Mouse (Mus musculus) kidney, embryonic 16.5 days (tissue): ENCODE measurements around the gene Evi2a. TPM values are rescaled to one million over a fixed set of nuclear protein-coding genes. Genes with fewer than 3 reads are reported as not detected.

Source experiments
- ATAC-seq: fragments of 200-750 bp; cut with Nextera tagmentation; 2 replicates; pipeline ENCODE4 v1.8.0; 2017; ENCODE audit warnings: moderate TSS enrichment; ENCODE audit not compliant: low FRiP score, low TSS enrichment
- H3K27ac ChIP-seq: fragments of 300-500 bp; sonication (generic); 2 replicates; pipeline ENCODE4 v1.5.1; 2014; ENCODE audit warnings: low read length
- H3K27me3 ChIP-seq: fragments of 300-500 bp; sonication (generic); 2 replicates; pipeline ENCODE4 v1.6.1; 2014; ENCODE audit warnings: low read length, control low read depth, mixed read lengths; ENCODE audit not compliant: insufficient read depth
- H3K36me3 ChIP-seq: fragments of 300-500 bp; sonication (generic); 2 replicates; pipeline ENCODE4 v1.6.1; 2014; ENCODE audit warnings: low read length, control low read depth, mixed read lengths; ENCODE audit not compliant: insufficient read depth
- H3K4me1 ChIP-seq: fragments of 300-500 bp; sonication (generic); 2 replicates; pipeline ENCODE4 v1.6.1; 2014; ENCODE audit warnings: low read length, control low read depth, mixed read lengths; ENCODE audit not compliant: insufficient read depth
- H3K4me2 ChIP-seq: fragments of 300-500 bp; sonication (generic); replicated peaks from 2 replicates; pipeline ENCODE4 v1.6.1; 2014; ENCODE audit warnings: low read depth, low read length
- H3K4me3 ChIP-seq: fragments of 300-500 bp; sonication (generic); 2 replicates; pipeline ENCODE4 v1.5.1; 2014; ENCODE audit warnings: mild to moderate bottlenecking, low read length
- H3K9ac ChIP-seq: fragments of 300-500 bp; sonication (generic); replicated peaks from 2 replicates; pipeline ENCODE4 v1.6.1; 2014; ENCODE audit warnings: low read length
- H3K9me3 ChIP-seq: fragments of 300-500 bp; sonication (generic); 2 replicates; pipeline ENCODE4 v1.6.1; 2016; ENCODE audit warnings: low read length, control low read depth
- WGBS: fragments of 180-500 bp; shearing (Covaris S2); extraction: QIAGEN DNeasy Blood & Tissue Kit; methylation state at CpG from one replicate; pipeline ENCODE4 v1.1.7; 2014; 5-methylcytosine and 5-hydroxymethylcytosine counted together
- polyA plus RNA-seq: library from polyadenylated mRNA; unstranded; fragments of >200 nt; fragmentation: Nextera tagmentation; extraction: Ambion mirVana; gene quantifications from 2 replicates; pipeline ENCODE4 v1.2.1, GENCODE M21; 2015

Gene Evi2a
- polyA plus RNA-seq, 1 experiment from 2014 or later = 2.3 TPM

DNA sequence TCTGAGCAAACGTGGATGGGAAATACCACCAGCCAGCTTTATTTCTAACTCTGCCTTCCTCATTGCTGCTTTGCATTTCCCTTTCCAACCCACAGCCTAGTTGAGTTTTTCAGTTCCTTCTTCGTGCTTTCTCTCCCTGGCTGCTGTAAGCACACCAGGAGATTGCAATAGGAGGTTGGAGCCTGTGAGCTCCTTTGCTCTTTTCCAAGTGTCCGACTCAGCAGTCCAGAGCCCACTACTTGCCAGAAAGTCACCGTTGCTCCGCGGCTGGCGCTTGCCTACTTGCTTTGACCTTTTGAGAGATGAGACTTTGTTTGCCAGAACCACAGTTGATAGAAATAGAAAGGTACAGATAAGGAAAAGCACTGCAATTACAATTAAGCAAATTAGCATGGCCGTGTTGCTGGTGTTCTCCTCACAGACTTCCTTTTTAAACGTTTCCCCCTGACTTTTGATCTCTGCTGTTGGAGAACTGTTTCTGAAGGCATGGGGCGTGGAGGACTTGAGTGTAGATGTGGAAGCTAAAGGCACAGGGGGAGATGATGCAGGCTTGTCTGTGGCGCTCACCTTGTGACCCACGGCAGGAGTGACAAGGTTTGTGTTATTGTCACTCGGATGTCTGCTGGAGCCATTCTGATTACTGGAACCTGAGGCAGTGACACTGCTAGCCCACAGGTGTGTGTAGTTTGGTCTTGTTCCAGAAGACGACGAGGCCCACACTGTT, 3.2 kb downstream of the Evi2a start:
- Histone ChIP-seq H3K4me2 (no peak overlapping the region), H3K4me1 (peaks cover 10% of the 10 kb centered on the region), H3K9me3 (no peaks in the 10 kb centered on the region), H3K27me3 (no peaks in the 10 kb centered on the region), H3K27ac (no peak overlapping the region; the same call in 1 of the 2 replicates), H3K9ac (no peak overlapping the region), H3K36me3 (no peaks in the 10 kb centered on the region), H3K4me3 (no peak overlapping the region)
- 72% methylated on average over 15 of the region's 15 CpGs for WGBS
- ATAC-seq = no peak

DNA sequence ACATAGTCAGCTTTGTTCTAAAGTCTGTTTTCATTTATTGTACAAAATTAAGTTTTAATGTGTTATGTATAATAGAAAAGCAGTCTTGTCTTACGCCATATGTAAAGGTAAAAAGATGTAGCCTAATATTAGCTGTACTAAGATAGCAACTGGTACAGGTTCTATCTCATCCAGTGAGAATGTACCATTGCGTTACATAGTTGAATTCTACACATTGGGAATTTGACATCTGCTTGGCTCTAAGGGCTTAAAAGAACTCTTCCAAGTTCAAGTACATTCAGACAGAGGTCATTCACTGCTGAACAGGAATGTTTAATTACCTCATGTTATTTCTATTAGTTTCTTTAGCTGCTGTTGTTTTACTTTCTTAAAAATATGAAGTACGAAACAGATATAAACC, 3.9 kb downstream of the Evi2a start:
- H3K4me2 ChIP-seq = no peak overlapping the region
- H3K9ac ChIP-seq = no peak overlapping the region
- no peaks in the 10 kb centered on the region for H3K9me3 ChIP-seq
- WGBS = 90% methylated on average over 3 of the region's 3 CpGs
- H3K36me3 ChIP-seq = no peaks in the 10 kb centered on the region
- H3K4me1 ChIP-seq = peaks cover 10% of the 10 kb centered on the region
- no peak overlapping the region for H3K27ac ChIP-seq
- no peaks in the 10 kb centered on the region for H3K27me3 ChIP-seq
- H3K4me3 ChIP-seq = no peak overlapping the region
- ATAC-seq = no peak

DNA sequence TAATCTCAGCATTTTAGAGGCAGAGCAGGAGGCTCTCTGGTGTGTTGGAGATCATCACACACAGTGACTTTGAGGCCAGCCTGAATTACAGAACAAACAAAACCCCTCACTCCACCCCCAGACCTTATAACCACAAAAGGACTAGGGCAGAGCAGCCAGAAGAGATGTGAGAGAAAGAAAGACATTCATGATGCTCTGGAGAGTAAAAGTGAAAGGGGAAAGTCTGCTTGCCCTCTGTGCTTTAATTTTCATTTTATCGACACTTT, 6.2 kb downstream of the Evi2a start:
- no peaks in the 10 kb centered on the region for H3K27me3 ChIP-seq
- no peak overlapping the region for H3K4me3 ChIP-seq
- no peak overlapping the region for H3K4me2 ChIP-seq
- peak; percentile 35; the same call in 1 of the 2 replicates for ATAC-seq
- H3K9ac ChIP-seq = no peak overlapping the region
- 36% methylated on average over 1 of the region's 1 CpGs for WGBS
- H3K9me3 ChIP-seq = no peaks in the 10 kb centered on the region
- H3K4me1 ChIP-seq = peaks cover 10% of the 10 kb centered on the region
- H3K27ac ChIP-seq = no peak overlapping the region
- no peaks in the 10 kb centered on the region for H3K36me3 ChIP-seq

DNA sequence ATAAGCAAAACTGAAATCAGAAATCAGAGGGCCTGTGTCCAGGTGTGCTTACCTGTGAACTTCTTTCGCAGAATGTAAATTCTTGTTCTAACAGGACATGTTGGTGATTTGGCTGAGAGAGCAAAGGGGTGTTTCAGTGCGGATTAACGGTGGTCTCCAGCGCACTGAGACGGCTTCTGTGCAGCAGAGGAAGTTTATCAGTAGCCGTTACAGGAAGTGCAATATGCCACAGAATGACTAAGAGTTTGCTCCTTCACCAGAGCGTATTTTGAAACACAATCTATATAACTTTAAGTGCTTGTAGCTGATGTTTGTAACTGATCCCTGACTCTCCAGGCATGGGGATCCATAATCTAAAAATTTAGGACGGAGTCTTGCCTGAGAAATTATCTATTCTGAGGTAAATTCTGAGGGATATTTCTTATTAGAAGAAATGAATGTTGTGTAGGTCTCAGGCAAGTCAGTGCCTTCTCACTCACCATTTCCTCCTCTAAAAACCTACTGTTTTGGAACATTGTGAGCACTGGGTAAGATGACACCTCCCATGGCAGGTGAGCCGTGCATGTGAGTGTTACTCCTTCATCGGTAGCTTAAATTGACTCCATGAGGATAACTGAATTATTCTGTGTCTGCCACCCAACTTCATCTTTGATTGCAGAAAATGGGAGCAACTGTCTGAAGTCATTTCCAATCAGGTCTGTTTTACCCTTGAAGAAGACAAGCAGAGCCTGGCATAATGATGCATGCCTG, 6.7 kb downstream of the Evi2a start, which contains the start of gene Evi2b:
TSS of gene Evi2b (minus strand) at position 203 of the 750 bp plus-strand sequence.
- H3K27ac ChIP-seq = 0 out of 2 replicates have a peak within 1 kb of the TSS, but pooled peaks have one; percentile 53
- 0 out of 2 replicates have a peak within 1 kb of the TSS, but pooled peaks have one; percentile 11 for H3K9ac ChIP-seq
- H3K4me3 ChIP-seq = no peak within 1 kb of the TSS
- WGBS = 34% methylated on average over 10 of the region's 10 CpGs
- no peaks in the 10 kb centered on the region for H3K9me3 ChIP-seq
- no peaks in the 10 kb centered on the region for H3K27me3 ChIP-seq
- no peaks in the 10 kb centered on the region for H3K36me3 ChIP-seq
- ATAC-seq = no peak
- H3K4me2 ChIP-seq = 0 out of 2 replicates have a peak within 1 kb of the TSS, but pooled peaks have one; percentile 7
- H3K4me1 ChIP-seq = peaks cover 10% of the 10 kb centered on the region

DNA sequence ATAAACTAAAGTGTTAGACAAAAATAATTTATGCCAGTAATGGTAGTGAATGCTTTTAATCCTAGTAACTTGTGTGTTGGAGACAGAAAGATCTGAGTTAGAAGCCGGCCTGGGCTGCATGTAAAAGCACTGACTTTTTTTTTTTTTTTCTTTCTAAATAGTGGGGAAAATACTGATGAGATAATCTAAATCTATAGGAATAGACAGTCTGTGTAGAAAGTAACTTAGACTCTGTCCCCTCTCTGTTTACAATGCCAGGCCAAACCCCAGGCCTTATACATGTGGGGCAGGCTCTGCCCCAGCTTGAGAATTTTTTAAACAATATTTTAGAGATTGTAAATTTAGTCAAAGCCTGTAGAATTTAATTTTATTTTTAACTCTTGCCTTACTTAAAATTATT, 7.5 kb downstream of the Evi2a start:
- Histone ChIP-seq H3K27ac (no peak overlapping the region), H3K36me3 (no peaks in the 10 kb centered on the region), H3K27me3 (no peaks in the 10 kb centered on the region), H3K9me3 (no peaks in the 10 kb centered on the region), H3K4me2 (no peak overlapping the region), H3K4me3 (no peak overlapping the region), H3K9ac (no peak overlapping the region), H3K4me1 (peaks cover 10% of the 10 kb centered on the region)
- WGBS = 72% methylated on average over 1 of the region's 1 CpGs
- ATAC-seq = no peak

DNA sequence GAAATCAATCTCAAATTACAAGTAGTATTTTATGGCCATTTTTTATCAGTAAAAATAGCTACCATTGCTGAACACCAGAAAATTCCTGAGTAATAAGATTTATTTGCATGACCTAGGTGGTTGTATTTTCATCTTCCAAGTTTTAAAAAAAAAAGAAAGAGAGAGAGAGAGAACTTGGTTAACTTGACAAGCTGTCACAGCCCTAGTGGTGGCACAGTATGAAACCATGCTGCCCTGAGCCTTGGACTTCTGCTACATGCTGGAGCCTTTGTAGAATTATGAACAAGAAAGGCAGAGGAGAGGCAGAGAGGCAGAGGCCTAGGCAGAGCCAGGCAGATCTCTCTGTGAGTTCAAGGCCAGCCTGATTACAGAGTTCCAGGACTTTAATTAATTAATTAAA, 8.5 kb downstream of the Evi2a start:
- Histone ChIP-seq H3K27ac (no peak overlapping the region), H3K4me1 (peaks cover 10% of the 10 kb centered on the region)
- ATAC-seq = no peak

DNA sequence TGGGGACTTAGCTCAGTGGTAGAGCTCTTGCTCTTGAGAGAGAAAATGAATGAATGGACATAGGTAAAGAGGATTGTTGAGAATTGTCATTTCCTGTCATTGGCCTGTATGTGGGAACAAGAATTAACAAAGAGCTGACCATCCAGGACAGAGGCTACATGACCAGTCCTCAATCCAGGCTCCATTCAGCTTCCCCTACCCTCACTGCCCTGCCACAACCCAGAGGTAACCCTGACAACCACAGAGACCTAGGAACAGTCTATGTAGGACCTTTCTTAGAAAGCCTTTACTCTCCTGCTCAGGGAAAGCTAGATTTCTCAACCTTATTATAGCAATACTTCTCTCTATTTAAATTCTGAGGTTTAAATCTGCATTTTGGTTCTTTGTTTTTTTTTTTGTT, 9.6 kb downstream of the Evi2a start:
- Histone ChIP-seq H3K4me1 (peaks cover 7% of the 10 kb centered on the region), H3K4me2 (no peak overlapping the region), H3K27ac (no peak overlapping the region), H3K9me3 (no peaks in the 10 kb centered on the region), H3K4me3 (no peak overlapping the region), H3K9ac (no peak overlapping the region), H3K27me3 (no peaks in the 10 kb centered on the region), H3K36me3 (no peaks in the 10 kb centered on the region)
- no peak for ATAC-seq

More for the DNA sequence above, 8.5 kb downstream of the Evi2a start:
- Histone ChIP-seq H3K9ac (no peak overlapping the region), H3K4me3 (no peak overlapping the region), H3K9me3 (no peaks in the 10 kb centered on the region), H3K36me3 (no peaks in the 10 kb centered on the region), H3K27me3 (no peaks in the 10 kb centered on the region), H3K4me2 (no peak overlapping the region)

DNA sequence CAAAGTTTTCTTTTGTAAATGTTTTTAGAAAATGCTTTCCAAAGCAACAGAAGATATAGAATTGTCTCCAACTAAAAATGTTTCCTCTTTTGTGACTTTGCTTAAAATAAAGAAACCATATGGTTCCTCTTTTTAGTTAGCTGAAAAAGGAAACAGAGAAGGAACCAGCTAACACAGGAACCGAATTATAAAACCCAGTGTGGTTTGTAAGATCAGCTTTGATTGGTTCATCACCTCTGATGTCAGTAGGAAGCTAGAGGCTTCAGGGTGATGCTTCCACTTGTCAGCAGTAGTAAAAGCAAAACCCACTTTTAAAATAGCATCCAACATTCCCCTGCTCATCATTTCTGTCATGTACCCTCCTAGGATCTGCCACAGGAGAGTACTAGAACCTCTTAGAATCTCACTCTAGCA, 10.5 kb downstream of the Evi2a start:
- 62% methylated on average over 1 of the region's 1 CpGs for WGBS
- Histone ChIP-seq H3K4me2 (no peak overlapping the region), H3K9me3 (no peaks in the 10 kb centered on the region), H3K27me3 (no peaks in the 10 kb centered on the region), H3K4me1 (peaks cover 7% of the 10 kb centered on the region), H3K4me3 (no peak overlapping the region), H3K36me3 (no peaks in the 10 kb centered on the region), H3K9ac (no peak overlapping the region), H3K27ac (no peak overlapping the region)
- ATAC-seq = no peak

DNA sequence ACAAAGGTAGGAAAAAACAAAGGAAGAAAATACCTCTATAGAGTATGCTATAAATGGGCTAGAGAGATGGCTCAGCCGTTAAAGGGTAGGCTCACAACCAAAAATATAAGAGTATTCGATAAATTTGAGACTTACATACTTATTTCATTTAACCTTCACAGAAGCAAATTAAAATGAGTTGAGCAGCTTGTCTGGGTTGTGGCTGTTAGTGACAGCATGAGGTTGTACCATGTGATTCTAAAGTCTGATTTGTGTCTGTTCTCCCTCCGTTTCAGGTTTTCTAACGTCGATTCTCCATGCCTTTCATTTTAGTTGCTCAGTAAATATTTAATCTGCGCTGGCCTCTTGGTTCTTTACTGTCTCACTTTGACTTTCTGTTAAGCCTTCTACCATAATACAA, 11.1 kb downstream of the Evi2a start:
- no peak for ATAC-seq

DNA sequence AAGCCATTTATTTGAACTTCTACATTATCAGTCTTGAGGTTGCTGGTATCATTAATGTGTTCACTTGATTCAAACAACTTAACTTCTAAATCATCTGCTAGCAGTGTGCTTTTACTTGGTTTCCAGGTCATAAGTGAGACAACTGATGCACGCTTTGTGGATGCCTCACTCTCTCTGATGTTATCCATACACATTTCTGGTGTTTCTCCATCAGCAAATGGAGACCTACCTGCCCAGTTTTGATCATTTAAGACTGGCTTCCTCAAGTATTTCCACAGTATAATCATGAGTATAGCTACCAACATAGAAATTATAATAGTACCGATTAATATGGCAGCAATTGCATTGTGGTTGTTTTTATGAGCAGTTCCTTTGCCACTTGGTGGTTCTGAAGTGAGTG, 14.6 kb downstream of the Evi2a start:
- ATAC-seq = no peak
- Histone ChIP-seq H3K4me1 (no peaks in the 10 kb centered on the region), H3K27ac (no peak overlapping the region), H3K4me2 (no peak overlapping the region), H3K27me3 (no peaks in the 10 kb centered on the region), H3K36me3 (no peaks in the 10 kb centered on the region), H3K4me3 (no peak overlapping the region), H3K9me3 (no peaks in the 10 kb centered on the region), H3K9ac (no peak overlapping the region)
- 97% methylated on average over 2 of the region's 2 CpGs for WGBS

More for the DNA sequence above, 11.1 kb downstream of the Evi2a start:
- Histone ChIP-seq H3K4me1 (peaks cover 7% of the 10 kb centered on the region), H3K9me3 (no peaks in the 10 kb centered on the region), H3K4me3 (no peak overlapping the region), H3K27ac (no peak overlapping the region), H3K36me3 (no peaks in the 10 kb centered on the region), H3K4me2 (no peak overlapping the region), H3K27me3 (no peaks in the 10 kb centered on the region), H3K9ac (no peak overlapping the region)
- WGBS = 85% methylated on average over 6 of the region's 6 CpGs
